Mouse (Mus musculus) ES-Bruce4 (cell line): ENCODE measurements around the gene 9530077C05Rik.

Source experiments
- CTCF ChIP-seq: IDR thresholded peaks from one replicate; pipeline ENCODE4 v1.8.1; 2011; ENCODE audit warnings: low read depth, low read length
- EP300 ChIP-seq: IDR thresholded peaks from 2 replicates; pipeline ENCODE4 v1.6.1; 2011; ENCODE audit warnings: low read depth, low read length; ENCODE audit not compliant: insufficient read depth

DNA sequence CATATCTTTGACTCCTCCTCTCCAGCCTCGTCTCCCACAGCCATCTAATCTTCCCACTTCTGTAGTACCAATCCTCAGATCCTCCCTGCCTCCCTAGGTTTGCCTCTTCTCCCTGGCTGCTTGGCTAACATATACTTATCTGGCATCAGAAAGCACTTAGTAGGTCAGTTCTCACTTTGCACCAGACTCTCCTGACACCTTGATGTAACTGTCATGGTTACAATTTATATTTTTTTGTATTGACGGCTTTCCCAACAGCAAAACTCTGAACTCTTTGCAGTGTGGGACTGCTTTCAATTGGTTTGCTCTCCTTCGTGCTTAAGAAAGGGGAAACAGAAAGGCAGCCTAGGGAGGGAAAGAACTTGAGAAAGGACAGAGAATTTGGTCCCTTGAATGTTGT, 4.9 kb downstream of the 9530077C05Rik start:
- TF ChIP-seq CTCF = no peak
- no peak for TF ChIP-seq EP300
